Mouse (Mus musculus): ENCODE data around the gene Agap1.

DNA sequence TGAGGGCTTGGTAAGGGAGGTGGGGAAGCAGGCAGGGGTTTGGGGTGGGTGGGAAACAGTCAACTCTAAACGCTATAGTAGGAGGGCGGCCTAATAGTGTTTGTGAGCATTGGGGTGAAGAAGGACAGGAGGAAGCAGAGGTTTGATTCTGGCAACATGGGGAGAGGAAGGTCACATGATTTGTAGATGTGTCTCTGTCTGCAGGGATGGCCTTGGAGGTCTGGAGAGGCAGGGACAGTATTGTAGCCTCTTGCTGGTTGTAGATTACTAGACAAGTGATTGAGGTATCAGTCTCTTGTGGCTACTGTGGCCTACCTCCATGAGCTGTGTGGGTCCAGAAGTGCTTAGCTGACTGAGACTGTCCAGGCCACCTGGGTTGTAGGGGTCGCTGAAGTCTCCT is 13.5 kb downstream of the Agap1 start:
- TF ChIP-seq POLR2A (IDR thresholded peaks at IDR 0.05; ENCODE audit: control insufficient read depth, extremely low read depth, insufficient read depth, low read length, poor library complexity) (no peak), CTCF (IDR thresholded peaks at IDR 0.05; ENCODE audit: borderline replicate concordance, control insufficient read depth, extremely low read depth, insufficient read depth, low read length, poor library complexity) (no peak)

Measured in thymus, adult 2 months (tissue).